Mouse (Mus musculus) right cerebral cortex, postnatal 25 days (tissue): ENCODE results near the gene Slc35a2.

Source experiments
- DNase-seq: peaks from one replicate; pipeline ENCODE4 v3.0.0; 2022

Slc35a2 gene

GRCm38 (mm10) chrX:7883841-7884567, at the start of gene Slc35a2:
Gene Slc35a2, plus strand, starts transcription at chrX:7884028.
- peak; percentile 63 for DNase-seq

GRCm38 (mm10) chrX:7837146-7837545, 46.7 kb upstream of the Slc35a2 start:
- no peak for DNase-seq

- DNase-seq, result no peak
These were observed 43.0 kb upstream of the Slc35a2 start for GRCm38 (mm10) chrX:7840842-7841162.

- peak; percentile 92 for DNase-seq
These were observed 42.4 kb upstream of the Slc35a2 start, which contains the start of gene Otud5 for GRCm38 (mm10) chrX:7841163-7842162. Gene Otud5, plus strand, starts transcription at chrX:7841364.

- no peak for DNase-seq
These were observed 41.5 kb upstream of the Slc35a2 start for GRCm38 (mm10) chrX:7842318-7842717.

- no peak for DNase-seq
These were observed 36.0 kb upstream of the Slc35a2 start for GRCm38 (mm10) chrX:7847845-7848244.

- DNase-seq, result peak; percentile 33
These were observed 29.2 kb upstream of the Slc35a2 start for GRCm38 (mm10) chrX:7854578-7854977.

- no peak for DNase-seq
These were observed 24.6 kb upstream of the Slc35a2 start for GRCm38 (mm10) chrX:7859191-7859753.

GRCm38 (mm10) chrX:7863181-7863580, 20.6 kb upstream of the Slc35a2 start:
- DNase-seq, result no peak

GRCm38 (mm10) chrX:7864551-7864950, 19.3 kb upstream of the Slc35a2 start:
- DNase-seq, result no peak

- no peak for DNase-seq
These were observed 18.5 kb upstream of the Slc35a2 start for GRCm38 (mm10) chrX:7865343-7865742.

GRCm38 (mm10) chrX:7865786-7866185, 18.0 kb upstream of the Slc35a2 start:
- no peak for DNase-seq

- DNase-seq, result no peak
These were observed 16.7 kb upstream of the Slc35a2 start for GRCm38 (mm10) chrX:7867141-7867540.

- no peak for DNase-seq
These were observed 15.3 kb upstream of the Slc35a2 start for GRCm38 (mm10) chrX:7868506-7868905.

- DNase-seq, result no peak
These were observed 14.0 kb upstream of the Slc35a2 start for GRCm38 (mm10) chrX:7869826-7870225.

- DNase-seq, result peak; percentile 84
These were observed 5.8 kb upstream of the Slc35a2 start, which contains the start of gene Pim2 for GRCm38 (mm10) chrX:7878007-7878419. Gene Pim2, plus strand, starts transcription at chrX:7878262.

- no peak for DNase-seq
These were observed 5.3 kb upstream of the Slc35a2 start for GRCm38 (mm10) chrX:7878495-7878894.

GRCm38 (mm10) chrX:7879819-7880218, 4.0 kb upstream of the Slc35a2 start:
- DNase-seq, result peak; percentile 62

- no peak for DNase-seq
These were observed 14.4 kb downstream of the Slc35a2 start for GRCm38 (mm10) chrX:7898211-7898610.

- peak; percentile 85 for DNase-seq
These were observed 15.3 kb downstream of the Slc35a2 start, which contains the start of the genes Pqbp1 and Timm17b for GRCm38 (mm10) chrX:7898880-7899874. Gene Pqbp1, minus strand, starts transcription at chrX:7899269. Gene Timm17b, plus strand, starts transcription at chrX:7899357.

GRCm38 (mm10) chrX:7904441-7904840, 20.6 kb downstream of the Slc35a2 start:
- no peak for DNase-seq

- DNase-seq, result no peak
These were observed 23.9 kb downstream of the Slc35a2 start, which contains the start of gene Gm10491 for GRCm38 (mm10) chrX:7907735-7908134. Gene Gm10491, minus strand, starts transcription at chrX:7907835.
